Mouse (Mus musculus): Measurements from ENCODE around the gene Osbpl10.

DNA sequence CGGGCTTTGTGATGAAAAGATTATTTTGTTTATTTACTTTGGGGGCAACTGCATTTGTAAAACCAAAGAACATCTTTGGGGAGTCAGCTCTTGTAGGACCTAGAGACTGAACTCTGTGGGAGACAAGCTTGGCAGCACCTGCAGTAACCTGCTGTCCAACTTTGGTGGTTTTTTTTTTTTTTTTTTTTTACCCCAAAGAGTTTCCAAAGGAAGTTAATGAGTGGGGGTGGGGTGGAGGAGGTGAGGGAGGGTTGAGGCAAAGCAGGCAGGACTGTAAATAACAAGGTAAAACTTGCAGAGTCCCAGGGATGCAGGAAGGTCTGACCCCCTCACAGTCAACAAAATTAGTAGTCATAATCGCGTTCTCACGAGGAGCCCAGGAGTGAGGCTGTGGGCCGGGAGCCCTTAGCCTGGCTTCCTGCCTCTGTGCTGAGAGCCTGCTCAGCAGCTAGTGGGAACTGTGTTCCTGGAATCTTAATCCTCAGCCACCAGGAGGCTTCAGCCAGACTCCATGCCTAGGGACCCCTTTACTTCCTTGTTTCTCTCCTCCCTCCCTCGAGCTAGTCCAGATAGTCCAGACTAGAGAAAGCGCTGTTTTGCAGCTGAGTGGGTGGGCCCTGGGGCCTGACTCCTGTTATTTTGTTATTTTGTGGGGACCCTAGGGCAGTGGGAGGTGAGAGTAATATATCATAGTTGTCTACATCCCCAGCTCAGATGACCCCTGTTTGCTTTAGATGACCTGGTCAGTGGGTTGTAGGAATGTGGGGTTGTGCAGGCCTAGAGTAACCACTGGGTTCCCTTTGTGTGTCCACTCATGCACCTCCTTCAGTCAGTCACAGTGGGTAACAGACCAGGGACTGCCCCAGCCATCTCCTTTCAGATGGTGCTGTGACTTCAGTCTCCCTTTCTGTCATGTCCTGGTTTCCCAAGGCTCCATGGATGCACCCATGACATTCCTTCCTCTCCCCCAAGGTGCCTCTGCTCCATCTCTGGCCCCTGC lies 236.5 kb downstream of the Osbpl10 start:
- TF ChIP-seq CTCF (IDR thresholded peaks at IDR 0.05; ENCODE audit: low read depth) (no peak), EP300 (IDR thresholded peaks at IDR 0.05; ENCODE audit: low read depth) (no peak)

All from heart, postnatal 0 days (tissue).